Mouse (Mus musculus) heart, adult 2 months (tissue): ENCODE measurements around the gene Icam1.

Experiments
- EP300 ChIP-seq: fragments of 200-500 bp; IDR thresholded peaks from 2 replicates; pipeline ENCODE4 v1.6.1; 2011; ENCODE audit warnings: low read depth, low read length, control low read depth; ENCODE audit not compliant: insufficient read depth
- POLR2A ChIP-seq: fragments of 200-500 bp; IDR thresholded peaks from 2 replicates; pipeline ENCODE4 v1.6.1; 2011; ENCODE audit warnings: mild to moderate bottlenecking, low read depth, low read length, control low read depth; ENCODE audit not compliant: insufficient read depth

GRCm38 (mm10) chr9:20982171-20982570 lies 33.6 kb upstream of the Icam1 start:
- TF ChIP-seq EP300 (no peak), POLR2A (no peak)
